Mouse (Mus musculus): ENCODE measurements around the gene Ndufaf8.

DNA sequence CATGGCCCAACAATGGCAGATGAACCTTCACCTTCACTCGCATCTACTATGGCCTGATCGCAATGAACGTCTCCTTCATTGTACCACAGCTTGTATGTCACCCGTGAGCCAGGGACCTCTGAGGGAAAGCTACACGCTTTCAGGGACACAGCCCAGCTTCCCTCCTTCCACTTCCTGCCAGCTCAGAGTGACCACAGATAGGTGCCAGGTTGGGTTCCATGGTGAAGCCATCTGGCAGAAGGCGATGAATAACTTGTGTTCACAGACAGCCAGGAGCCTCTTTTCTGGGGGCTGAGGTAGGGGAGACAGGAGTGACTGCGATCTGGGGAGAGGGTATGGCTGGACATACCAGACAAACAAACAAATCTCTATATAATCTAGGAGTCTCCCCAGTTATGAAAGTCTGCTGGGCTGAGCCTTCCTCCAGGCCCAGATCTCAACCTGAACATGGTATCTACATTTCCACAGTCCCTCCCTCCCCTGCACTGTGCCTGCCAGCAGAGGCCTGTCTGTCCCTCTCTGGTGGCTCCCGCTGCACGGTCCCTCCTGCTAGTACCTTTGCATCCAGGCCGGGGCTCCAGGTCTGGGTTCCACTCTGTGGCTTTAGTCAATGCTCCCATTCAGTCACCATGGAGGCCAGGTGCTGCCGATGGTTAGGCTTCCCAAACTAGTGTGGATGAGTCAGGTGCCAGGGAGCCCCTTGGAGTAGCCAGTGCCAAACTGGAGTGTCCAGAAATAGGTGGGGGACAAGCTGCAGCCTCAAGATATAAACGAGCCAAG lies 42.6 kb upstream of the Ndufaf8 start:
- no peak for TF ChIP-seq GATA1 (IDR thresholded peaks at IDR 0.05; ENCODE audit: low read length)
- no peak for TF ChIP-seq TAL1 (IDR thresholded peaks at IDR 0.05; ENCODE audit: low read length)
